Mouse (Mus musculus) embryonic facial prominence, embryonic 13.5 days (tissue): ENCODE results near the gene Slc25a22. TPM values are rescaled to one million over a fixed set of nuclear protein-coding genes. Genes with fewer than 3 reads are reported as not detected.
A peak's percentile ranks its signal among the peaks of the same experiment; 100 is the strongest.

ENCODE experiments used
- ATAC-seq: fragments of 200-750 bp; cut with Nextera tagmentation; 2 replicates; pipeline ENCODE4 v1.8.0; 2017; ENCODE audit warnings: low read depth; ENCODE audit not compliant: insufficient number of reproducible peaks, insufficient read depth, low FRiP score, low TSS enrichment
- H3K27ac ChIP-seq: fragments of 300-500 bp; sonication (generic); 2 replicates; pipeline ENCODE4 v1.5.1; 2015; ENCODE audit warnings: moderate library complexity, mild to moderate bottlenecking, inconsistent platforms
- H3K27me3 ChIP-seq: fragments of 300-500 bp; sonication (generic); 2 replicates; pipeline ENCODE4 v1.6.1; 2015; ENCODE audit warnings: mild to moderate bottlenecking, inconsistent platforms
- H3K36me3 ChIP-seq: fragments of 300-500 bp; sonication (generic); 2 replicates; pipeline ENCODE4 v1.6.1; 2015; ENCODE audit warnings: mild to moderate bottlenecking, inconsistent platforms
- H3K4me1 ChIP-seq: fragments of 300-500 bp; sonication (generic); 2 replicates; pipeline ENCODE4 v1.6.1; 2015; ENCODE audit warnings: inconsistent platforms
- H3K4me2 ChIP-seq: fragments of 300-500 bp; sonication (generic); 2 replicates; pipeline ENCODE4 v1.6.1; 2015; ENCODE audit warnings: moderate library complexity, mild to moderate bottlenecking, inconsistent platforms
- H3K4me3 ChIP-seq: fragments of 300-500 bp; sonication (generic); 2 replicates; pipeline ENCODE4 v1.5.1; 2015; ENCODE audit warnings: mild to moderate bottlenecking, inconsistent platforms
- H3K9ac ChIP-seq: fragments of 300-500 bp; sonication (generic); 2 replicates; pipeline ENCODE4 v1.6.1; 2015; ENCODE audit warnings: mild to moderate bottlenecking, inconsistent platforms
- H3K9me3 ChIP-seq: fragments of 300-500 bp; sonication (generic); 2 replicates; pipeline ENCODE4 v1.6.1; 2016; ENCODE audit warnings: inconsistent platforms
- WGBS: fragments of 180-500 bp; shearing (Covaris S2); methylation state at CpG from one replicate; pipeline ENCODE4 v1.1.7; 2015; ENCODE audit warnings: mixed read lengths; 5-methylcytosine and 5-hydroxymethylcytosine counted together
- polyA plus RNA-seq: library from polyadenylated mRNA; unstranded; fragments of >200 nt; fragmentation: Nextera tagmentation; extraction: Ambion mirVana; gene quantifications from 2 replicates; pipeline ENCODE4 v1.2.1, GENCODE M21; 2015

The Slc25a22 gene
- polyA plus RNA-seq, 1 experiment from 2014 or later: 35.3 TPM

- Histone ChIP-seq H3K36me3 (no peaks in the 10 kb centered on the region), H3K9ac (peak overlapping the region; percentile 27; the same call in 1 of the 2 replicates), H3K4me1 (peaks cover 64% of the 10 kb centered on the region), H3K4me3 (no peak overlapping the region), H3K27ac (peak overlapping the region; percentile 90), H3K9me3 (no peaks in the 10 kb centered on the region), H3K4me2 (peak overlapping the region; percentile 86), H3K27me3 (peaks cover 25% of the 10 kb centered on the region)
- ATAC-seq: no peak
- 61% methylated on average over 5 of the region's 5 CpGs for WGBS
These were observed 40.6 kb upstream of the Slc25a22 start for GRCm38 (mm10) chr7:141478270-141478748.

DNA sequence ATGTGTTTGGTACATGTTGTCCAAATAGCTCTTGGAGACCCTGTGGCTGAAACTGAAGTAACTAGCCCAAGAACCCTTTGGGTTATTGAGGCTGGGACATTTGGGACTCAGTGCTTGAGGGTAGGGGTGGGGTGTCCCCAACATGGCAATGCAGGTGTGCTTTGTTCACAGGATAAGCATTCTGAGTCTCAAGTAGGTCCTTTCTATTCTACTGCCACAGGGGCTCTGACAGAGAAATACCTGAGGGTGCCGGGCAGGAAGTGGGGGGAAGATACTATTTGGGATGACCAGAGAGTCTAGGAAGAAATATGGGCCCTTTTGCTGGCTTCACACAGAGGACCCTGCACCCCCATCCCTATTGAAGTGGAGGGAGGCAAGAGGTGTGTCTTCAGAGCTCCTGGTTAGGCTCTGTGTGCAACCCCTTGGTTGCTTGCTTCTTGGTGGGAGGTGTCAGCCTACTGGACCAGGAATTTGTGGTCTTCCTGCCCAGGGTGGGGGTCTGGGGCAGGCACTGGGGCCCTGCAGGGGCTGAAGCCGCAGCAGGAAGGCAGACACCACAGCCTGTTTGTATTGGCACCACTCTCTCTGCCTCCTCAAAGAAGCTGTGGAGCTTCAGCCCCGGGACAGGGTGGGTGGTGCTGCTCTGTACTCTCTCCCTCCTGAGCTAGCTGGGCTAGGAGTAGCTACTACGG is 40.0 kb upstream of the Slc25a22 start:
- Histone ChIP-seq H3K9ac (peak overlapping the region; percentile 27; the same call in 1 of the 2 replicates), H3K4me3 (peak overlapping the region; percentile 78), H3K36me3 (peaks cover 2% of the 10 kb centered on the region), H3K4me2 (peak overlapping the region; percentile 86), H3K9me3 (no peaks in the 10 kb centered on the region), H3K27ac (peak overlapping the region; percentile 90), H3K4me1 (peaks cover 64% of the 10 kb centered on the region), H3K27me3 (peaks cover 19% of the 10 kb centered on the region)
- WGBS: 41% methylated on average over 4 of the region's 4 CpGs
- no peak for ATAC-seq

DNA sequence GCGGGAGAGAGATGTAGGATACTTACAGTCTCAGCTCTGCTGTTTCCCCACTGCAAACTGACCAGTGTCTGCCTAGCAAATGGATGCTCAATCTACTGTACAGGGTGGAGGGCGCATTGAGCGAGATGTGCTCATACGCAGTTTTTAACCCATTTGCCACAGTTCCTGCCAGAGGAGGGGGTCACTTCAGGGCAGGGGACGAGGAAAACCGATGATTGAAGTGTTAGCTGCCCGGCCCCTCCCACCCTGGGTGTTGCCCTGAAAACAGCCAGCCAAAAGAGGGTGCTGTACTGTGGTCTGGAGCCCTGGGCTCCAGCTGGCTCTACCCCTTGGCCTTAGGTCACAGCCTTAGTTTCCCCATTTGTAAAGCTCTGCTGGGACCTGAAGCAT is 39.3 kb upstream of the Slc25a22 start:
- peak overlapping the region; percentile 78 for H3K4me3 ChIP-seq
- H3K4me1 ChIP-seq: peaks cover 57% of the 10 kb centered on the region
- peaks cover 12% of the 10 kb centered on the region for H3K27me3 ChIP-seq
- peaks cover 10% of the 10 kb centered on the region for H3K36me3 ChIP-seq
- no peak for ATAC-seq
- peak overlapping the region; percentile 82; the same call in 1 of the 2 replicates for H3K9ac ChIP-seq
- H3K9me3 ChIP-seq: no peaks in the 10 kb centered on the region
- H3K4me2 ChIP-seq: peak overlapping the region; percentile 86
- 14% methylated on average over 7 of the region's 7 CpGs for WGBS
- H3K27ac ChIP-seq: peak overlapping the region; percentile 90

DNA sequence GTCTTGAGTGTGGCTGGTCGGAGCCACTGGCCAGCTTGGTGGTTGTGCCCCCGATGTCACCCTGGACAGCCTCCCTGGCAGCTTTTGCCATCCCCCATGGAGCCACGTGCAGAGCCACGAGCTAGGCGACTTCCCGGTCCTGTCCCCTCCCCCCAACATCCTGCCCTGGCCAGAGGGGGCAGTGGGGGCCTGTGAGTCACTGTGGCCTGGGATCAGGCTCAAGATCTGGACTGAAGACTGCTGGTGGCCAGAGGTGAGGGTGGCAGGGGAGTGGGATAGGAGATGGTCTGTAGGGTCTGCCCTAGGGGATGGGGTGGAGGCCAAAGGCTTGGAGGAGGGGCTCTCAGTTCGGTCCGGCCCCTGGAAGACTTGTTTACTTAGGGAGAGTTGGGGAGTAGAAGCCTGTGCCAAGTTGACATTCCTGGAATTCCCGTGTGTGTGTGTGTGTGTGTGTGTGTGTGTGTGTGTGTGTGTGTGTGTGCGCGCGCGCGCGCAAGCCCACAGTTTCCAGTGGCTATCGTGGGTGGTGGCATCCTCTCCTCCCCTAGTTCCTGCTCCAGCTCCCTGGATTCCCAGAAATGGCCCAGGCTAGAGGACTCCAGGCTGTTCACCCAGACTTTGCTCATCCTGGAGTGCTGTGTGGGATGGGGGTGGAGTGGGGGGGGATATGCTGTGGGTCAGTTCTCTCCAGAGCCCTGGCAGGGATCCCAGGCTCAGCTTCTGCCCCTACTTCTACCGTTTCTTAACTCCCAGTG is 38.7 kb upstream of the Slc25a22 start:
- Histone ChIP-seq H3K4me2 (peak overlapping the region; percentile 86), H3K9ac (peak overlapping the region; percentile 82), H3K27ac (peak overlapping the region; percentile 90), H3K27me3 (peaks cover 6% of the 10 kb centered on the region), H3K36me3 (peaks cover 12% of the 10 kb centered on the region), H3K9me3 (no peaks in the 10 kb centered on the region), H3K4me3 (peak overlapping the region; percentile 78), H3K4me1 (peaks cover 52% of the 10 kb centered on the region)
- peak; percentile 38; the same call in 1 of the 2 replicates for ATAC-seq
- 0% methylated on average over 10 of the region's 17 CpGs for WGBS

DNA sequence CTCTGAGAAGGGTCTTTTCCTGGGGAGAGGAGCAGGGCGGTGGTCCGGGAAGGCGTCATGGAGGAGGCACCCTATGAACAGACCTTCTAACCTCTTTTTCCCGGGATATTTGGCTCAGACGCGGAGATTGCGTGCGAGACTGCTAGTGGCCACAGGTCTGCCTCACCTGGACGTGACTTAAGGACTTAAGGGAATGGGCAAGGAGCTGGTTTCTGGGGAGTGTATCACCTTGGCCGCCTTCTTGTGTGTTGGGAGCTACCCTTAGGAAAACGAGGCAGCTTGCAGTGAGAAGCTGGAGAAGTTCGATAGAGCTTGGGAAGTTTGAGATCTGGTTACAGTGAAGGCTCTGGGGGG is 38.1 kb upstream of the Slc25a22 start:
- no peak for ATAC-seq
- Histone ChIP-seq H3K27me3 (no peaks in the 10 kb centered on the region; the same call in 1 of the 2 replicates), H3K36me3 (peaks cover 18% of the 10 kb centered on the region), H3K27ac (peak overlapping the region; percentile 90), H3K4me2 (peak overlapping the region; percentile 86), H3K4me1 (peaks cover 46% of the 10 kb centered on the region), H3K4me3 (peak overlapping the region; percentile 78), H3K9ac (peak overlapping the region; percentile 82), H3K9me3 (no peaks in the 10 kb centered on the region)
- WGBS: 1% methylated on average over 12 of the region's 12 CpGs

GRCm38 (mm10) chr7:141475011-141475804 is 37.5 kb upstream of the Slc25a22 start, which contains the start of the genes Polr2l and Tspan4:
Polr2l (minus strand) TSS chr7:141475132.
Tspan4 (plus strand) TSS chr7:141475240.
- whole genome bisulfite sequencing: under 1% methylated on average over 87 of the region's 87 CpGs
- ATAC-seq: peak; percentile 74
- peaks cover 46% of the 10 kb centered on the region for H3K4me1 ChIP-seq
- H3K9me3 ChIP-seq: no peaks in the 10 kb centered on the region
- H3K4me3 ChIP-seq: peak within 1 kb of the TSS; percentile 78
- peak within 1 kb of the TSS; percentile 82 for H3K9ac ChIP-seq
- no peaks in the 10 kb centered on the region; the same call in 1 of the 2 replicates for H3K27me3 ChIP-seq
- peaks cover 24% of the 10 kb centered on the region for H3K36me3 ChIP-seq
- H3K27ac ChIP-seq: peak within 1 kb of the TSS; percentile 90
- H3K4me2 ChIP-seq: peak within 1 kb of the TSS; percentile 86

- peaks cover 57% of the 10 kb centered on the region for H3K4me1 ChIP-seq
- no peak overlapping the region for H3K27ac ChIP-seq
- H3K9me3 ChIP-seq: no peaks in the 10 kb centered on the region
- H3K4me3 ChIP-seq: peak overlapping the region; percentile 78
- no peak for ATAC-seq
- WGBS: 10% methylated on average over 5 of the region's 5 CpGs
- peak overlapping the region; percentile 86 for H3K4me2 ChIP-seq
- no peaks in the 10 kb centered on the region for H3K27me3 ChIP-seq
- H3K9ac ChIP-seq: peak overlapping the region; percentile 82
- peaks cover 34% of the 10 kb centered on the region for H3K36me3 ChIP-seq
These were observed 36.5 kb upstream of the Slc25a22 start for GRCm38 (mm10) chr7:141474160-141474559.

DNA sequence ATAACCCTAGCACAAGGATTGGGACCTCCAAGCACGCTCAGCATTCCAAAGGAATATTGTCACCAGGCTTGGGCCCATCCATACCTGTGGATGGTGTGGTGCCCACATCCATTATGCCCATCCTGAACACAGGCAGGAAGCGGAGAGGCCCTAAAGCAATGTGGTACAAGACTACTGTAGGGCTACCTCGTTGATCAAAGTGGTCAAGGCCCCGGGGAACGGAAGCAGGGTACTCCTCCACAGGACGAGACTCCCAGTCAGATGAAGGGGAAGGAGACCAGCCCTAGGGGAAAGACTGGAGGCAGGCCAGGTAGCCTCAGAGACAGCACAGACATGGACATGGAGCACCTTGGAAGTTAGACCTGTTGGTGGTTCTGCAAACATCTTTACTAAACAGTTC is 35.1 kb upstream of the Slc25a22 start:
- no peak overlapping the region for H3K4me3 ChIP-seq
- 86% methylated on average over 6 of the region's 6 CpGs for WGBS
- H3K4me1 ChIP-seq: peaks cover 63% of the 10 kb centered on the region
- no peak overlapping the region for H3K27ac ChIP-seq
- peaks cover 36% of the 10 kb centered on the region for H3K36me3 ChIP-seq
- no peaks in the 10 kb centered on the region for H3K27me3 ChIP-seq
- no peak for ATAC-seq
- H3K4me2 ChIP-seq: no peak overlapping the region
- peak overlapping the region; percentile 32; the same call in 1 of the 2 replicates for H3K9ac ChIP-seq
- no peaks in the 10 kb centered on the region for H3K9me3 ChIP-seq

GRCm38 (mm10) chr7:141472226-141472625 is 34.5 kb upstream of the Slc25a22 start:
- Histone ChIP-seq H3K27me3 (no peaks in the 10 kb centered on the region), H3K36me3 (peaks cover 36% of the 10 kb centered on the region), H3K4me1 (peaks cover 57% of the 10 kb centered on the region), H3K4me3 (no peak overlapping the region), H3K9ac (no peak overlapping the region), H3K27ac (no peak overlapping the region), H3K9me3 (no peaks in the 10 kb centered on the region), H3K4me2 (no peak overlapping the region)
- WGBS: 77% methylated on average over 6 of the region's 6 CpGs
- ATAC-seq: no peak

DNA sequence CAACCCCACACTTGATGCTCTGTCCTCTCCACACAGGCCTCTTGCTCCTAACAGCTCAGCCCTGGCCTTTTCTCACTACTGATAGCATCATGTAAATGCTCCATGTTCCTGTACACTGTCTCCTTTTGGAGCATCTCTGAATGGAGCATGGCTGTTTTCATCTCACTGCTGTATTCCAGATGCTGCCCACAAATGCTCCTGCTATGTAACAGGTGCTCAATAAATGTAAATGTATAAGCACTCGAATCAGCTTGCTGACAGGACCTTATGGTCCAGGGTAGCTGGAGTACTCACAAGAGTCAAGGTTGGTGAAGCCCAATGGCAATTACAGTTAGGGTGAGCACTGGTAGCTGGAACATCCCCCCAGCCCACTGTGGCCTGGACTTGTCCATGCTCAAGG is 33.5 kb upstream of the Slc25a22 start:
- Histone ChIP-seq H3K27ac (no peak overlapping the region), H3K4me2 (no peak overlapping the region), H3K36me3 (peaks cover 36% of the 10 kb centered on the region), H3K4me3 (no peak overlapping the region), H3K9ac (no peak overlapping the region), H3K9me3 (no peaks in the 10 kb centered on the region), H3K4me1 (peaks cover 56% of the 10 kb centered on the region), H3K27me3 (peaks cover 5% of the 10 kb centered on the region)
- ATAC-seq: no peak
- WGBS: 92% methylated on average over 1 of the region's 1 CpGs

GRCm38 (mm10) chr7:141470637-141470944 is 32.9 kb upstream of the Slc25a22 start:
- H3K36me3 ChIP-seq: peaks cover 36% of the 10 kb centered on the region
- no peak overlapping the region for H3K4me3 ChIP-seq
- no peak overlapping the region for H3K4me2 ChIP-seq
- WGBS: 94% methylated on average over 10 of the region's 10 CpGs
- ATAC-seq: no peak
- peaks cover 55% of the 10 kb centered on the region for H3K4me1 ChIP-seq
- no peak overlapping the region for H3K27ac ChIP-seq
- peaks cover 12% of the 10 kb centered on the region for H3K27me3 ChIP-seq
- H3K9me3 ChIP-seq: no peaks in the 10 kb centered on the region
- no peak overlapping the region for H3K9ac ChIP-seq
